Mouse (Mus musculus): ENCODE data around the gene Ppp1r9a. TPM values are rescaled to one million over a fixed set of nuclear protein-coding genes. Genes with fewer than 3 reads are reported as not detected.

Gene Ppp1r9a
- total RNA-seq, 1 experiment from 2014 or later: 61.2 TPM

GRCm38 (mm10) chr6:5207817-5208216 lies 305.1 kb downstream of the Ppp1r9a start:
- DNase-seq: no peak

Other genes starting within 250 kb of the Ppp1r9a start
- 59.7 and 65.7 TPM in 2 replicates for gene Sgce, start 155.7 kb upstream of the Ppp1r9a start, total RNA-seq (2021)
- 386 and 540 TPM in 2 replicates for gene Peg10, start 155.6 kb upstream of the Ppp1r9a start, total RNA-seq (2021)